Mouse (Mus musculus) left cerebral cortex, postnatal 36 days (tissue): ENCODE results near the gene Thsd7b. TPM values are rescaled to one million over a fixed set of nuclear protein-coding genes. Genes with fewer than 3 reads are reported as not detected.
A peak's percentile ranks its signal among the peaks of the same experiment; 100 is the strongest.

Source experiments
- DNase-seq, 2 experiments: peaks; one replicate each; pipeline ENCODE4 v3.0.0; 2021 to 2022; ENCODE audit warnings: low spot score in 2 of 2, mixed read lengths in 1 of 2
- intact Hi-C: fragments of 180-260 bp; cut with DNase I; formaldehyde crosslinking; loops from one replicate; pipeline ENCODE4 v1.15.1; 2025
- total RNA-seq, 2 experiments: library from RNA; stranded (reverse); gene quantifications; 2 replicates each; pipeline ENCODE4 v1.2.3; 2021

Gene Thsd7b
- total RNA-seq, 2 experiments from 2014 or later, result 7.3 to 7.9 TPM

- no peak for DNase-seq
- intact Hi-C loops, result no loop called here
Observed at GRCm38 (mm10) chr1:129501707-129502106, 228.6 kb downstream of the Thsd7b start.

- intact Hi-C loops, result no loop called here
Observed at GRCm38 (mm10) chr1:129516379-129516778, 243.3 kb downstream of the Thsd7b start.

GRCm38 (mm10) chr1:129519751-129520150 is 246.6 kb downstream of the Thsd7b start:
- intact Hi-C loops, result no loop called here
- no peak for DNase-seq

More at GRCm38 (mm10) chr1:129516379-129516778, 243.3 kb downstream of the Thsd7b start:
- no peak for DNase-seq

- no peak for DNase-seq
- intact Hi-C loops, result no loop called here
Observed at GRCm38 (mm10) chr1:129526967-129527366, 253.9 kb downstream of the Thsd7b start.

- intact Hi-C loops, result no loop called here
- DNase-seq, result no peak
Observed at GRCm38 (mm10) chr1:129532206-129532605, 259.1 kb downstream of the Thsd7b start.

- no peak for DNase-seq
- intact Hi-C loops, result no loop called here
Observed at GRCm38 (mm10) chr1:129538508-129538907, 265.4 kb downstream of the Thsd7b start.

DNA sequence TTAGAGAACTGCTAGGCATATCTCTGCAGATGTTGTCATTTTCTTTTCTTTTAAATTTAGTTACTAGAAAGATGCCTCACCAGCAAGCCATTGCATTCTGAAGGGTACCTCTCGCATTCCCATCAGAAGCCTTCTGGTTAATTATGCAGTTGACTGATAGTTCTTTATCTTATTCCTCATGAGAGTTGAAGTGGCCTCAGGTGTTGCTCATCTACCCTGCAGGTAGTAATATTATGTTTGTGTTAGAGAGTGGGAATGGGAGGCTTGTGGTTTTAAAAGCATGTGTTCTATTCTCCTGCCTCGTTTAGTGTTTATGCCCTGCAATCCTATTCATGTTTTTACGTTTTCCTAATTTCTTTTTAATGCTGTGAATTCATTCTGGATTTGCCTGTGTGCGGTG is 265.9 kb downstream of the Thsd7b start:
- intact Hi-C loops, result no loop called here
- no peak for DNase-seq

DNA sequence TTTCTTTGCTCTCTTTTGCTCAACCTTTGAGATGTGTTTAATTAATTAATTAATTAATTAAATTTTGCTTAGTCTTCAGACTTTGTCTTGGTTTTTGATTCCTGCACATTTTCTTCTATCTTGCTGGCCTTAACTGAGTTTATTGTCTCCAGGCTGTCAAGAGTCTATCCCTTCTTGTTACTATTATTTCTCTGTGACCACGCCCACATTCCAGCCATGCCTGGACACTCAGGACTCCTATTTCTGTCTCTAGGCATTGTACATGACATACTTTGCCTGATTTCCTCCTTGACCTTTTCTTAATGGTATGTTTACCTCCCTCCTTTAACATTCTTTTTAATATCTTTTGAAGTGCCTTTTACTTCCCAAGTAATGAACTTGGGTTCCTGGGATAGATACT is 267.6 kb downstream of the Thsd7b start:
- intact Hi-C loops, result no loop called here
- DNase-seq, result no peak

- intact Hi-C loops, result no loop called here
Observed at GRCm38 (mm10) chr1:129542563-129543146, 269.6 kb downstream of the Thsd7b start.

DNA sequence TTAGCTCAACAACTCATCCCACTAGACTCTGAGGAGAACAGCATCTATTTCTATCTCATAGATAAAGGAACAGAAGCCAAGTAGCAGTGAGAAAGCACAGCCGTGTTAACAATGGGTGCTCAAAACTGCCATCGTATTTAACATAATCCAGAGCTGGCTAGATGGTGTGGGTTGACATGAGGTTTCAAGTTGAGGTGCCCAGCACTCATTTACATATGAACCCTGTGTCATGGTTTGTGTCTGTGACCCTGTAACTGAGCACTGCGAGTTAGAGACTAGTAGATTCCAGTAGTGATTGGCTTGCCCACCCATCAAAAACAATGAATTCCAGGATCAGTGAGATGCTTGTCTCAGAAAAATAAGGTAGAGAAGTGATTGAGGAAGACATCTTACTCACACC is 270.1 kb downstream of the Thsd7b start:
- no peak for DNase-seq
- intact Hi-C loops, result no loop called here

More at GRCm38 (mm10) chr1:129542563-129543146, 269.6 kb downstream of the Thsd7b start:
- DNase-seq, result no peak

DNA sequence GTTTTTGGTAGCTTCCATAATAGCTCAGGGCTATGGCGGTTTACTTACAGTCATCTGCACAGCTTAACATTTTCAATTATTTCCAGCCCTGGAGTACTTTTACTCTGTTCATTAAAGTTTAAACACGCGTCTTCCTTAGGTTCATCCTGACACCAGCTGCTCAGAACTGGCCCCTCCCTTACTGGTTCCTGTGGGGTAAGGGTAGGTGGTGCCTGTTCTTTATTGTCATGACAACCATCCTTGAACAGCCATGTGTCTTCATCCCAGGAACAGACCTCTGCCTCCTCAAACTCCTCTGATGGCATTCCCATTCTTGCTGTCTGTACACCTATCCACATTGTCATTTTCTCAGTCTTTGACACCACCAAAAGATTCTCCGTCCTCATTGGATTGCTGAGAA is 285.0 kb downstream of the Thsd7b start:
- intact Hi-C loops, result no loop called here
- no peak for DNase-seq

DNA sequence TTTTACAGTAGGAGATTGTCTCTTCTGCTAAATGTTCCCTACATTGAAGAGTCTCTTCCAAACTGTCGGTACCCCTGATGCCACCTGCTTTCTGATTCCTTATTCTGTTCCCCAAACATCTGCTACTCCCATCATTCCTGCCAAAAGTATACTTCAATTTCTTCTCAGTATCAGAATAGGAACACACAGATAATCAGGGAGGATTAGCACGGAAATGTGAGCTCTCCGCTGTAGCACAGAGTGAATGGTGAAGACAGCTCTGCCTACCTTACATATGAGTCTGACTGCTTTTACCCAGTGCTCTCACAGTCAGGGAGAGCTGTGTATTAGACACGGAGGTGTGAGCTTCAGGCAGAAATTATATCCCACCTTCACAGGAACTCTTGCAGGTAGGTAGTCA is 286.0 kb downstream of the Thsd7b start:
- no peak for DNase-seq
- intact Hi-C loops, result no loop called here

- intact Hi-C loops, result no loop called here
- no peak for DNase-seq
Observed at GRCm38 (mm10) chr1:129559812-129560211, 286.7 kb downstream of the Thsd7b start.

GRCm38 (mm10) chr1:129562707-129563106 is 289.6 kb downstream of the Thsd7b start:
- no peak for DNase-seq

DNA sequence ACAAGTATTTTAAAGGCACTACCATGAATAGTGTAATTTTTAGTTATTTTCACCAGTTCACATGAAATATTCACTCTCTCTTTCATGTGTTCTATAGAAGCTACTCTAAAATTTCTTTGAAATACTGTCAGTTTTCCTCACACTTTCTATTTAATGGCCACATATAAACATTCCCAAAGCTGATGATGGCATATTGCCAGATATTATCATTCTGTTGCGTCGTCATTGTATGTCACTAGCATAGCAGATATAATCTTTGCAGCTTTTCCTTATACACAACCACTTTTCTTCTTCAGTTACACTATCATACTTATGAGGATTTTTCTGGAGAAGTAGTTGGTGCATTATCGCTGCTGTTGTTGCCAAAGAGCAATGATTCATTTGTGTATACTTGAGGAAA is 297.4 kb downstream of the Thsd7b start:
- intact Hi-C loops, result no loop called here
- no peak for DNase-seq

More at GRCm38 (mm10) chr1:129562707-129563106, 289.6 kb downstream of the Thsd7b start:
- intact Hi-C loops, result no loop called here

GRCm38 (mm10) chr1:129579955-129580354 is 306.9 kb downstream of the Thsd7b start:
- intact Hi-C loops, result no loop called here
- DNase-seq, result no peak

DNA sequence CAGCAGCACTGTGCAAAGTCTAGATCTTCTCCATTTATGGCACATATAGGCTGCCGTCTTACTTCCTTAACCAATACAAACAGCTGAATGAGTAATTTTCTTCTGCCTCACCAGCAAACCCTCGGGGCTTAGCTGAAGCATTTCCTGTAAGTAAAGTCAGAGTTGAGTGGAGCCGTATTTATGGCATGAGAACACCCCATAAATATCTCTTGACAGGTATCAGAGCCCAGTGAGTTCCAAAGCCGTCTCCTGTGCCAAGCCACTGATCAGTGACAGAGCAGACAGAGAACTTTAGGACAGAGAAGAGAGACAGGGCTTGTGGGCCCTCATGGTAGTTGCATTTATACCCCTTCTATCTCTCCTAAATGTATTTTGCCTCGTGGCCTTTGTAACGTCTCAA is 313.5 kb downstream of the Thsd7b start:
- intact Hi-C loops, result no loop called here
- DNase-seq, result no peak

- intact Hi-C loops, result no loop called here
- no peak for DNase-seq
Observed at GRCm38 (mm10) chr1:129589366-129590002, 316.4 kb downstream of the Thsd7b start.

- intact Hi-C loops, result no loop called here
- DNase-seq, result no peak
Observed at GRCm38 (mm10) chr1:129595447-129595846, 322.3 kb downstream of the Thsd7b start.

- intact Hi-C loops, result no loop called here
- DNase-seq, result no peak
Observed at GRCm38 (mm10) chr1:129600933-129601332, 327.8 kb downstream of the Thsd7b start.

- intact Hi-C loops, result no loop called here
- DNase-seq, result peak in 1 of 2 experiments; percentile 15
Observed at GRCm38 (mm10) chr1:129602284-129602683, 329.2 kb downstream of the Thsd7b start.
